ENCODE assay signal across 9 mouse cellular contexts in the genomic region with DNA sequence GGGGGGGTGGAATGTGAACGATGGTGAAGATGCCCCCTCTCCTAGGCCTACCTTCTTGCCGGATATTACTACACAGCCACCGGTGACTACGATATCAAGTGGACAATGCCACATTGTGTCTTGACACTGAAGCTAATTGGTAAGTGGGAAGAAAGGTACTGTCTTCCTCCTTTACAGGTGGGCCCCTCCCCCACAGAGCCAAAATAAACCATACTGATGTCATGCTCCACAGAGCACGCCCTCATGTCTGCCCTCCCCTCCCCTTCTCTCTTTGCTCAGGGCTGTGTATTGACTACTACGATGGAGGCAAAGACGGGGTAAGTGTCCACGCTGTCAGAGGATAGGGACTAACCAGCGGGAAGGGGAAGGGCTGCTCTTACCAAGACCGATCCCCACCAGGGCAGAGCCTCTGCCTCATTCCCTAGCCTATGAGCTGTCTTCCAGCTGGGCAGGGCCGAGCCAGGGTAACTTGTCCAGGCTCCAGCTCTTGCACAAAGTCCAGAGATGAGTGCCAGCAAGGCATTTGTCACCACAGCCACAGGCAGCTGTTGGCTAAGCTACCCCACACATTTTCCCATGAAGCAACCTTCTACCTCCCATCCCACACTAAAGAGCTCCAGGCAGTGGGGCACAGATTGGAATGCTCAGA. TPM values are rescaled to one million over a fixed set of nuclear protein-coding genes. Genes with fewer than 3 reads are reported as not detected.
A peak's percentile ranks its signal among the peaks of the same experiment; 100 is the strongest.
DNase-seq lines count a peak whose midpoint lies in the region; TF ChIP-seq lines count a peak whose summit lies in the region.
"Had no signal": no experiment of that assay in that cellular context is flagged by ENCODE, and none has a peak within 500 bp of the region (broad histone marks: within the 10 kb centered on the region; RNA-seq: fewer than 3 reads in every experiment).

No protein-coding gene starts in this region.

- peak overlapping the region; percentile 48 for H3K9ac ChIP-seq in liver, adult 2 months (ENCODE audit: low read depth, low read length)
- H3K9ac ChIP-seq: stomach, embryonic 15.5 days had no signal

- peak; percentile 96 for DNase-seq in liver, adult 2 months (ENCODE audit: extremely low read depth, low read depth, low spot score)
- no peak for DNase-seq in liver
- peak; percentile 77 for DNase-seq in adrenal gland, postnatal 25 days
- peak; percentile 73 for DNase-seq in gonadal fat pad, adult 2 months (ENCODE audit: low read depth)
- peak; percentile 70 to 78 for DNase-seq in kidney, postnatal 36 days
- peak; percentile 67 for DNase-seq in lung, postnatal 25 days (ENCODE audit: low spot score)
- DNase-seq in embryo, embryonic 11 days = no peak
- DNase-seq in spleen, adult 18-20 months = no peak

- no peaks in the 10 kb centered on the region for H3K27me3 ChIP-seq in liver, adult 2 months (ENCODE audit: control insufficient read depth, insufficient read depth, low read length)
- H3K27me3 ChIP-seq: stomach, embryonic 15.5 days had no signal

- TF ChIP-seq POLR2A in liver, adult 2 months (IDR thresholded peaks at IDR 0.05; ENCODE audit: extremely low read depth, insufficient read depth, low read length) = no peak

- H3K4me1 ChIP-seq in liver, adult 2 months (ENCODE audit: control insufficient read depth, insufficient read depth, low read length) = peaks cover 36% of the 10 kb centered on the region
- H3K4me1 ChIP-seq: stomach, embryonic 15.5 days had no signal

- H3K4me3 ChIP-seq in liver, adult 2 months (ENCODE audit: insufficient read depth, low read depth, low read length) = no peak overlapping the region
- H3K4me3 ChIP-seq: stomach, embryonic 15.5 days had no signal

- H3K27ac ChIP-seq in liver, adult 2 months (replicated peaks; ENCODE audit: insufficient read depth, low read depth, low read length) = peak overlapping the region; percentile 83
- H3K27ac ChIP-seq: stomach, embryonic 15.5 days had no signal

- TF ChIP-seq CTCF in liver, adult 2 months (IDR thresholded peaks at IDR 0.05; ENCODE audit: low read depth, low read length) = no peak

- WGBS in liver, adult 2 months = 45% methylated on average over 11 of the region's 11 CpGs

- peaks cover 2% of the 10 kb centered on the region; the same call in 1 of the 2 replicates for H3K79me2 ChIP-seq in liver, adult 2 months (ENCODE audit: control insufficient read depth, insufficient read depth, low read length)

- peaks cover 35% of the 10 kb centered on the region for H3K36me3 ChIP-seq in liver, adult 2 months (ENCODE audit: control insufficient read depth, insufficient read depth, low read length)

RNA-seq across cellular contexts. Expression of a gene that starts 11.9 kb away (rescaled TPM):
- 97.4 and 99.6 TPM in 2 replicates for total RNA-seq in liver, adult 2 months (2014; rRNA removed)
- 46.0 and 56.3 TPM in 2 replicates for polyA plus RNA-seq in liver, adult 2 months (2012; rRNA removed)
- 81.8 and 82.8 TPM in 2 replicates for total RNA-seq in adrenal gland, postnatal 25 days (2021)
- polyA plus RNA-seq in gonadal fat pad, adult 2 months (2012; rRNA removed) = 43.6 and 44.2 TPM in 2 replicates

RNA-seq across cellular contexts. Expression of a gene that starts 12.1 kb away (rescaled TPM):
- total RNA-seq in liver, adult 2 months (2014; rRNA removed) = 140 and 151 TPM in 2 replicates
- polyA plus RNA-seq in liver, adult 2 months (2012; rRNA removed) = 209 and 210 TPM in 2 replicates
- 302 and 348 TPM in 2 replicates for total RNA-seq in adrenal gland, postnatal 25 days (2021)
- polyA plus RNA-seq in gonadal fat pad, adult 2 months (2012; rRNA removed) = 131 and 138 TPM in 2 replicates

RNA-seq across cellular contexts. Expression of a gene that starts 37.3 kb away (rescaled TPM):
- total RNA-seq in liver, adult 2 months (2014; rRNA removed) = 72.4 and 99.9 TPM in 2 replicates
- polyA plus RNA-seq in liver, adult 2 months (2012; rRNA removed) = 172 and 188 TPM in 2 replicates
- total RNA-seq in adrenal gland, postnatal 25 days (2021) = 91.9 and 110 TPM in 2 replicates
- 141 and 147 TPM in 2 replicates for polyA plus RNA-seq in gonadal fat pad, adult 2 months (2012; rRNA removed)

RNA-seq across cellular contexts. Expression of a gene that starts 38.4 kb away (rescaled TPM):
- 16.7 and 19.7 TPM in 2 replicates for total RNA-seq in liver, adult 2 months (2014; rRNA removed)
- 17.3 and 17.8 TPM in 2 replicates for polyA plus RNA-seq in liver, adult 2 months (2012; rRNA removed)
- 4.6 and 9.1 TPM in 2 replicates for total RNA-seq in adrenal gland, postnatal 25 days (2021)
- 24.2 and 25.2 TPM in 2 replicates for polyA plus RNA-seq in gonadal fat pad, adult 2 months (2012; rRNA removed)

RNA-seq across cellular contexts. Expression of a gene that starts 41.1 kb away (rescaled TPM):
- total RNA-seq in liver, adult 2 months (2014; rRNA removed) = 125 and 140 TPM in 2 replicates
- 203 and 216 TPM in 2 replicates for polyA plus RNA-seq in liver, adult 2 months (2012; rRNA removed)
- total RNA-seq in adrenal gland, postnatal 25 days (2021) = 357 and 392 TPM in 2 replicates
- polyA plus RNA-seq in gonadal fat pad, adult 2 months (2012; rRNA removed) = 329 and 371 TPM in 2 replicates

Comparison
In these comparisons a context has a peak if more than half of its experiments do, and no peak if none do; other contexts are left out.
1. DNase-seq: peak in liver, adult 2 months (single experiment), adrenal gland, postnatal 25 days (single experiment), gonadal fat pad, adult 2 months (single experiment), kidney, postnatal 36 days (2 of 2) and lung, postnatal 25 days (single experiment); none in liver (single experiment), embryo, embryonic 11 days (single experiment) and spleen, adult 18-20 months (0 of 2).